Mouse (Mus musculus): ENCODE measurements around the gene Epb41l3. TPM values are rescaled to one million over a fixed set of nuclear protein-coding genes. Genes with fewer than 3 reads are reported as not detected.

Epb41l3 gene
- 100 to 1,000 TPM; 218 to 224 TPM for total RNA-seq (2021)

- intact Hi-C loops (cut with DNase I) = loop anchor here (10.0 kb wide), 1 partner anchor 171 kb away; no protein-coding TSS in a partner anchor
- DNase-seq (ENCODE audit: low spot score in 2 of 2) = peak; percentile 84 to 89
Measured at GRCm38 (mm10) chr17:69075501-69076237, at the start of gene Epb41l3. TSS of gene Epb41l3 (plus strand) at chr17:69075683.

GRCm38 (mm10) chr17:69038760-69039675 is 36.5 kb upstream of the Epb41l3 start:
- DNase-seq (ENCODE audit: low spot score in 2 of 2) = no peak
- intact Hi-C loops (cut with DNase I) = no loop called here

- intact Hi-C loops (cut with DNase I) = no loop called here
- no peak for DNase-seq (ENCODE audit: low spot score in 2 of 2)
Measured at GRCm38 (mm10) chr17:69041516-69041915, 34.0 kb upstream of the Epb41l3 start.

GRCm38 (mm10) chr17:69048826-69049225 is 26.7 kb upstream of the Epb41l3 start:
- intact Hi-C loops (cut with DNase I) = no loop called here
- no peak for DNase-seq (ENCODE audit: low spot score in 2 of 2)

GRCm38 (mm10) chr17:69054029-69054428 is 21.5 kb upstream of the Epb41l3 start:
- no peak for DNase-seq (ENCODE audit: low spot score in 2 of 2)
- intact Hi-C loops (cut with DNase I) = no loop called here

- intact Hi-C loops (cut with DNase I) = no loop called here
Measured at GRCm38 (mm10) chr17:69059760-69060159, 15.7 kb upstream of the Epb41l3 start.

GRCm38 (mm10) chr17:69060388-69060787 is 15.1 kb upstream of the Epb41l3 start:
- intact Hi-C loops (cut with DNase I) = no loop called here
- DNase-seq (ENCODE audit: low spot score in 2 of 2) = no peak

More at GRCm38 (mm10) chr17:69059760-69060159, 15.7 kb upstream of the Epb41l3 start:
- no peak for DNase-seq (ENCODE audit: low spot score in 2 of 2)

- DNase-seq (ENCODE audit: low spot score in 2 of 2) = no peak
- intact Hi-C loops (cut with DNase I) = no loop called here
Measured at GRCm38 (mm10) chr17:69061883-69062745, 13.4 kb upstream of the Epb41l3 start.

GRCm38 (mm10) chr17:69067937-69068739 is 7.3 kb upstream of the Epb41l3 start:
- intact Hi-C loops (cut with DNase I) = no loop called here

GRCm38 (mm10) chr17:69074095-69074494 is 1.4 kb upstream of the Epb41l3 start:
- intact Hi-C loops (cut with DNase I) = loop anchor here (10.0 kb wide), 1 partner anchor 169 kb away; no protein-coding TSS in a partner anchor
- no peak for DNase-seq (ENCODE audit: low spot score in 2 of 2)

More at GRCm38 (mm10) chr17:69067937-69068739, 7.3 kb upstream of the Epb41l3 start:
- no peak for DNase-seq (ENCODE audit: low spot score in 2 of 2)

- peak; percentile 81 to 87 for DNase-seq (ENCODE audit: low spot score in 2 of 2)
- intact Hi-C loops (cut with DNase I) = loop anchor here (10.0 kb wide), 1 partner anchor 171 kb away; no protein-coding TSS in a partner anchor
Measured at GRCm38 (mm10) chr17:69076238-69076625, 749 bp downstream of the Epb41l3 start.

GRCm38 (mm10) chr17:69076747-69077543 is 1.5 kb downstream of the Epb41l3 start:
- peak; percentile 37 to 38 for DNase-seq (ENCODE audit: low spot score in 2 of 2)
- intact Hi-C loops (cut with DNase I) = loop anchor here (10.0 kb wide), 1 partner anchor 172 kb away; no protein-coding TSS in a partner anchor

GRCm38 (mm10) chr17:69077544-69077920 is 2.0 kb downstream of the Epb41l3 start:
- intact Hi-C loops (cut with DNase I) = loop anchor here (10.0 kb wide), 1 partner anchor 173 kb away; no protein-coding TSS in a partner anchor
- no peak for DNase-seq (ENCODE audit: low spot score in 2 of 2)

GRCm38 (mm10) chr17:69082316-69082715 is 6.8 kb downstream of the Epb41l3 start:
- no peak for DNase-seq (ENCODE audit: low spot score in 2 of 2)
- intact Hi-C loops (cut with DNase I) = no loop called here

GRCm38 (mm10) chr17:69091618-69092017 is 16.1 kb downstream of the Epb41l3 start:
- no peak for DNase-seq (ENCODE audit: low spot score in 2 of 2)
- intact Hi-C loops (cut with DNase I) = no loop called here

- no peak for DNase-seq (ENCODE audit: low spot score in 2 of 2)
- intact Hi-C loops (cut with DNase I) = no loop called here
Measured at GRCm38 (mm10) chr17:69097068-69097467, 21.6 kb downstream of the Epb41l3 start.

- intact Hi-C loops (cut with DNase I) = no loop called here
- no peak for DNase-seq (ENCODE audit: low spot score in 2 of 2)
Measured at GRCm38 (mm10) chr17:69097955-69098354, 22.5 kb downstream of the Epb41l3 start.

GRCm38 (mm10) chr17:69103326-69103725 is 27.8 kb downstream of the Epb41l3 start:
- no peak for DNase-seq (ENCODE audit: low spot score in 2 of 2)
- intact Hi-C loops (cut with DNase I) = loop anchor here (10.0 kb wide), 1 partner anchor 1239 kb away; no protein-coding TSS in a partner anchor
